Mouse (Mus musculus) brain, embryonic 14.5 days (tissue): ENCODE measurements at regions not wholly inside any gene's neighbourhood (a gene's known extent, or its start where the extent isn't known, plus 50 kb on each side); places are given as distances from the start of the nearest gene placed in this dataset.

Experiments used
- DNase-seq: peaks from one replicate; pipeline ENCODE4 v3.0.0-alpha.2; 2011; ENCODE audit warnings: low read depth
- CTCF ChIP-seq: fragments of 200-500 bp; IDR thresholded peaks from 2 replicates; pipeline ENCODE4 v1.5.1; 2012; ENCODE audit warnings: inconsistent platforms, mild to moderate bottlenecking, moderate library complexity, borderline replicate concordance; ENCODE audit not compliant: insufficient read depth, insufficient read length; ENCODE audit errors: extremely low read depth
- POLR2A ChIP-seq: fragments of 200-500 bp; IDR thresholded peaks from 2 replicates; pipeline ENCODE4 v1.6.1; 2012; ENCODE audit warnings: mild to moderate bottlenecking, inconsistent platforms, borderline replicate concordance; ENCODE audit not compliant: poor library complexity, insufficient read depth, insufficient read length, severe bottlenecking; ENCODE audit errors: extremely low read depth

- DNase-seq, result peak; percentile 61
- TF ChIP-seq POLR2A (no peak), CTCF (no peak)
Measured at GRCm38 (mm10) chr3:129131140-129131539, 68.5 kb upstream of the Pitx2 start.

- peak; percentile 54 for DNase-seq
- TF ChIP-seq CTCF (peak; percentile 12; the same call in 1 of the 2 replicates), POLR2A (no peak)
Measured at GRCm38 (mm10) chr3:129131877-129132433, 67.7 kb upstream of the Pitx2 start.
